Mouse (Mus musculus) cerebellum, adult (tissue): ENCODE measurements around the gene Ap3m1.

Source experiments
- ATAC-seq: cut with Nextera tagmentation; 2 replicates; pipeline ENCODE4 v1.9.2; 2017; ENCODE audit warnings: mild to moderate bottlenecking, moderate library complexity, mixed read lengths; ENCODE audit not compliant: insufficient number of reproducible peaks, low FRiP score, low TSS enrichment

Gene Ap3m1

DNA sequence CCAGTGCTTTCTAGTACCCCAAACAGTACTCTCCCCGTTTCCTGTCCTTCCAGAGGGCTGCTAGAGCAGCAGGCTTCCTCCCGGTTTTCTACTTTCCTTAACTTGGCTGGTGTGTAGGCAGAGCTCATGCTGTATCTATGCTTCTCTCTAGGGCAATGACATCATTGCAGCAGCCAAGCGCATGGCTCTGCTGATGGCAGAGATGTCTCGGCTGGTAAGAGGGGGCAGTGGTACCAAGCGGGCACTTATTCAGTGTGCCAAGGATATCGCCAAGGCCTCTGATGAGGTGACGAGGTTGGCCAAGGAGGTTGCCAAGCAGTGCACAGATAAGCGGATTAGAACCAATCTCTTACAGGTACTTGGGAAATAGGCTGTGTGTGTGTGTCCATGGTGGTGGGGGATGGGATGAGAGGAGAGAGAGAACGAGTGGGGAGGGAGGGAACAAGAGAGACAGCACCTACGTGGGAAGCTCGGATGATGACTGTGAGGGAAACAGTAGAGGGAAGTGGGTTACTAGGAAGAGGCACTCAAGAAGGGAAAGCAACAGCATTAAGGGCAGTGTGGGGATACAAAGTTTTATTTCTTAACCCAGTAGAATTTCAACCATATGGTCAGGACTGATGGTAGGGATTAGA, 23.2 kb downstream of the Ap3m1 start:
- no peak for ATAC-seq

DNA sequence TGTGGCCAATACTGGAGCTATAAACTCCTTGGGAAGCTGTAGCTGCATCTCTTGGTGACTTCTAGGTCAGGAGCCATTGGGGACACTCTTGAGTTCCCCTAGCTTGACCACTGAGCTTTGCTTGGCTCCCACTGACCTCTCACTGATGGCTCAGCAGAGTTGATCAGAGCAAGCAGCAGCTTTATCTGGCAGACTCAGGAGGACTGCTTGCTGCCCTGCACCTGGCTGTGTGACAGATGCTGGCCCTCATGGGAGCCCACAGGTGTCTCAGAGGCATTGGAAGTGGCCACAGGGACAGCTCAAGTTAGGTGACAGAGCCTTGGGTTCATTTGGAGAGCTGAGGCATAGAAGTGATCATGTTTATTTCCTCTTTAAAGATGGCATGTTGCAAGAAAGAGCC, 24.8 kb downstream of the Ap3m1 start:
- ATAC-seq: no peak

DNA sequence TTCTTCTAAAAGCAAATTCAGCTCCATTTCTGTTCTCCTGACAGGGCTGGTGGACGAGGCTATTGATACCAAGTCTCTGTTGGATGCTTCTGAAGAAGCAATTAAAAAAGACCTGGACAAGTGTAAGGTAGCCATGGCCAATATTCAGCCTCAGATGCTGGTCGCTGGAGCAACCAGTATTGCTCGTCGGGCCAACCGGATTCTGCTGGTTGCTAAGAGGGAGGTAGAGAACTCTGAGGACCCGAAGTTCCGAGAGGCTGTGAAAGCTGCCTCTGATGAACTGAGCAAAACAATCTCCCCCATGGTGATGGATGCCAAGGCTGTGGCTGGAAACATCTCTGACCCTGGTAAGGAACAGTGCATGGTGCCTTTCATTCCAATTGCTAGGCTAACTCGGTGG, 31.9 kb downstream of the Ap3m1 start:
- ATAC-seq: no peak

DNA sequence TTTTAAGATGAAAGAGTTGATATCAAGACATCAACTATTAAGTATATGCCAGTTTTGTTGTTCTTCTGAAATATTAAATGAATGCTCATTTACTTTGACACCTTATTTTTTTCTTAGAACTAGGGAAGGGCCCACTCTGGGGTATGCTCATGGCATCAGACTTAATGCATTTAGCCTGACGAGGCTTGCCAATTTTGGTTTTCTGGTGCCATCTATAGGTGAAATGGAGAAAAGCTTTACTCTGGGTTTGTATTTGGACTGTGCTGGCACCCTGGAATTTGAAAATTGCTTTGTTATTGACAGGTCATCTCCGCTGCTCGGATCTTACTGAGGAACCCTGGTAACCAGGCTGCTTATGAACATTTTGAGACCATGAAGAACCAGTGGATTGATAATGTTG, 33.3 kb downstream of the Ap3m1 start:
- ATAC-seq: 0 out of 2 replicates have a peak, but pooled peaks have one; percentile 56

DNA sequence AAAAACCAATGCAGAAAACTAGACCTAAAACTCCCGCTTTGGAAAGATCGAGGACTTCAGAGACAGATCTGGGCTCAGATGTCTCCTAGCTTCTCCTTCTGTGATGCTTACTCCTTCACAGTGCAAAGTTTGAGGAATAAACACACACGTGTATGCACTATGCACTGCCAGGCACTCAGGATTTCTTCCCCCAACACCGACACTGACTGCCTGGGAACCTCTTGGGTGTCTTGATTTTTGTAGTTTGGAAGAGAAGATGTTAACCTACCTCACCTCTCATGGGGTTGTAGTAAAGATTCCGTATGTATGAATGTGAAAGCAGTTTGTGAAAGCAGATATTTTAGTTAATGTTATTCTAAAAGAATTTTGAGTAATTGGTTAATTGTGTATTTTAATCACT, 34.4 kb downstream of the Ap3m1 start:
- ATAC-seq: no peak

DNA sequence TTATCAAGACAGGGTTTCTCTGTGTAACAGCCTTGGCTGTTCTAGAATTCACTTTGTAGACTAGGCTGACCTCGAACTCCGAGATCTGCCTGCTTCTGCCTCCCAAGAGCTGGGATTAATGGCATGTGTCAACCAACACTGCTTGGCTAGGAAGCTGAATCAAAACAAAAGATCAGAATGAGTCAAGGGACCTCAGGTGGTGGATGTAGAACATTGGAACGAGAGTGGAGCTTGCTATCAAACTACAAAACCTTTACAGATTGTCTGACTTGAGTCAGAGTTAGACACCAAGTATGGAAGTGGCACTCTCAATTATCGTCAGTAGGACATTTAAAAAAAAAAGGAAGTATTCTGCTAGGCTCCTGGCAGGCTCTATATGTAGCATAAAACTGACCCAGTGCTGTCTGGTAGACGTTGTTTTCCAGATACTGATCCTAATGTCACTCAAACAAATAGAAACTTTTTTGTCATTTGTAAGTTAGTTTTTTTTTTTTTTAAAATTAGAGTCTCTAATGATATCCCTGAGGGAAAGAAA, 38.4 kb downstream of the Ap3m1 start:
- ATAC-seq: no peak

DNA sequence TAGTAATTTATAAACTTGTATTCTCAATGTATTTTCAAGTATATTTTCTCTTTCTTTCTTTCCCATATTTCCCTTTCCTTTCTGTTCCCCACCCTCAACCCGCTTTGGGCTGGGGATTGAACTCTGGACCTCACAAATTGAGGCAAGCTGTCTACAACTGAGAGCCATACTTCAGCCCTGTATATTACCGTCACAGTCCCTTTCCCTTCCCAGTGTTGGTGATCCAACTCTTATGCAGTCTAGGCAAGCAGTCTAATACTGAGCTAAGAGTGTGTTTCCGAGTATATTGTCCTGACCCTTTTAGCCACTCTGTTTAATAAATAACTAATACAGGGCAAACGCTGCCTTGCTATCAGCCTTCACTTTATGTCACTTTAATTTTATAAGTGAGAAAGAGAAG, 52.7 kb downstream of the Ap3m1 start:
- ATAC-seq: no peak

DNA sequence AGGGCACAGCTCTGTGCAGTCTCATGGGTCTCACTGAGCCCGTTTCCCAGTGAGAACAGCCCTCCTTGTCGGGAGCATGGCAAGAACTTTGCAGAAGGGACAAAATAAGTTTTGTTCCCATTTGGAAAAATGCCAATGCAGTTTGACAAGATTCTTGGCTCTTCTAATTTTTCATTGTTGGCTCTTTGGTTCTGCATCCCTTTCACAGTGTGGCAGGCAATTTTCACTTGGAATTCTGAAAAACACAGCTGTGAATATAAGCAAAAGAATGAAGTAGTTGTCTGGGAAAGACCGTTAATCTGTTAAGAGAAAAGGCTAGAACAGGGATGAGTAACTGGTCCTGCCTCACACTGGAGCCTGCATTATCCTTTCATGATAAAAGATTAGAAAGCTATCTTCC, 54.8 kb downstream of the Ap3m1 start:
- ATAC-seq: no peak; the same call in 1 of the 2 replicates

DNA sequence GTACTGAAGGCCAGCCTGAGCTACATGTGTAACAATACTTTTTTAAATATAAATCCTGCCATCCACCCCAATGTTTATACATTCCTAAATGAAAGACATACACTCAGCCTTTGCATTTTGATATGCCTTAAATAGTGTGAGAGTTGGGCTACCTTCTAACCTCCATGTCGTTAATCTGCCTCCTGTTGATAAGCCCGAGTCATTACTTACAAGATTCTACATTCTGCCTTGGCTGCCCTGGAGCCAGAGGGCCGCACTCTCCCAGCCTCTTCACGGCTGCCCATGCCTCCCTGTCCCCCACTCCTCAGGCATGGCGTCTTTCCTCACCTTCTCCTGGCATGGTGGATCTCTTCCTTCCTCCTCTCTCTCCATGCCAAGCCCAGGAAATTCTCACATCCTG, 55.9 kb downstream of the Ap3m1 start:
- no peak for ATAC-seq

DNA sequence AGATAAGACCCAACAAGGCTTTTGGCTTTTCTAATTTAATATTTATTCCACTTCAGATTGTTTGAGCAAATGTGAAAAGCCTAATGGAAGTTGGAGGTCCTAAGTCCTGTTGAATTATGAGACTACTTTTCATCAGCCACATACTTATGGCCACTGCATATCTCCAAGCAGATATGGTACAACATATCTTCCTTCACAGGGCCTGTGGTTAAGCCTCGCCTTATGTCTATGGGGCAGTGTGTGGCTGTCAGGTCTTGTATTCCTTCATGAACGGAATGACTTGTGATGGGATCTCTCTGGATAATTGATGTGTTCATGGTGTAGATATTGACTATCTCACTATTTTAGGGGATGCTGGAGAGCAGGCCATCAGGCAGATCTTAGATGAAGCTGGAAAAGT, 56.8 kb downstream of the Ap3m1 start:
- ATAC-seq: no peak

DNA sequence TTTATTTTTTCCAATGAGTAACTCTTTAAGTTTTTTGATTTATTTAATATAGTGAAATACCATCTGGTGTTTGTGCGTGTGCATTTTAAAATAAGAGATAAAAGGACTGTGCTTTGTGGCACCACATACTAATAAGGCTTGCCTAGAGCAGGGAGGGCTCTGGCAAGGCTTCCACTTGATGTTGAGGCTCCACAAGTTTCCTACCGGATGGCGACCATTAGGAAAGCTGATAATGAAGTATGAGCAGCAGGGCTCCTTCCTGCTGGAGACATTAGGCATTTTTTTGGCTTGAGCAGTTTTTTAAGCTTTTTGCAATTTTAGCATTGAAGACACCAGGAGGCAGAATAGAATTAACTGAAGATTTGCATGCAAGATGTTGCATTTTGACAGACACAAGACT, 57.8 kb downstream of the Ap3m1 start:
- ATAC-seq: no peak

DNA sequence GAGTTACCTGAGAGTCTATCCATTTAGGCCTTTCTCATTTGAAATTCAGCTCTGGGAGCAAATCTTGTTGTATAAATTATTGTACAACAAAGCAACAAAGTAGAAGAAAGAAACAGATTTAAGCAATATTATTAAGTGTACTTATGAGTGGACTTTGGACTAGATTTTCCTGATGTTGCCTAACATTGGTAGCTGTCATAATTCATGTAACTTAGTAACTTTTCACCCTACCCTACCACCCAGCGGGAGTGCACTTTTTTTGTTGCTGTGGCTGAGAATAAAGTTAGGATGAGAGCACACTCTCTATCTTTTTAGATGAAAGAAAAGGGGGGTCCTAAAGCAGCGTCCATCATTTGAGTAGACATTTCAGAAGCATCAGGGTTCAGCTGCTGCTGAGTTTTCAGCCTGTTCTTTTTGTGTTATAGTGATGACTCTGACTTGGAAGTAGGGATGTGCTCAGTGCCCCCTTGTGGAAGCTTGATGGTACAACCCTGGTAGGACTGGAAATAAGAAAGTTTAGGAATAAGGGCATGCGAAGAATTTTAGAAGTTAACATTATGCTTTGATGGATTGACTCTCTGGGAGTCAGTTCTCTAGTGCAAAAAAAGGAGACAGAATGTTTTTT, 59.1 kb downstream of the Ap3m1 start:
- 0 out of 2 replicates have a peak, but pooled peaks have one; percentile 45 for ATAC-seq

DNA sequence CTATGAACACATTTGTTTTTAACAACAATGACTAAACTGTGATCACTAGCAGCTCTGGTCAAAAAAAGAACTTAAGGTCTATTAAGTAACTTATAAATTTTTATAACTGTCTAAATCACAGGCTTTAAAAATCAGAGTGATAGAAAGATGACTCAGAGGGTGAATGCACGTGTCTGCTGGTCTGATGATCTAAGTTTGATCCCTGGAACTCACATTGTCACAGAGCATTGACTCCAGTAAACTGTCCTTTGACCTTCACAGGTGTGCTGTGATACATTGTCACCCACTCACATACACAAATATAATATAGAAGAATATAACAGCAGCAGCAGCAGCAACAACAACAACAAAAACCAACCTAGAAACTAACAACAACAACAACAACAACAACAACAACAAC, 60.8 kb downstream of the Ap3m1 start:
- ATAC-seq: no peak

DNA sequence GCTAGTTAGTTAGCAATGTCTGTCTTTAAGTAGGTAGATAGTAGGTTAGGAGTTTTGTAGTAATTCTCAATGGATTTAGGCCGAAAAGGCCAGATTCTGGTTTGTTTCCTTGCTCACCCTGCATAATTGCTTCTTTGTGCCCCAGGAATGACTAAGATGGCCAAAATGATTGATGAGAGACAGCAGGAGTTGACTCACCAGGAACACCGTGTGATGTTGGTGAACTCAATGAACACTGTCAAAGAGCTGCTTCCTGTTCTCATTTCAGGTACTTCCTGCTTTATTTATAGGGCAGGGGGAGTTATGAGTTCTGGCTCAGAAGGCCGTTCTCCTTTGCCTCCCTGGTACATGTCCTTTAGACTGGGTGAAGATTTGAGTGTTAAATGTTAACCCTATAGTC, 66.8 kb downstream of the Ap3m1 start:
- ATAC-seq: no peak

DNA sequence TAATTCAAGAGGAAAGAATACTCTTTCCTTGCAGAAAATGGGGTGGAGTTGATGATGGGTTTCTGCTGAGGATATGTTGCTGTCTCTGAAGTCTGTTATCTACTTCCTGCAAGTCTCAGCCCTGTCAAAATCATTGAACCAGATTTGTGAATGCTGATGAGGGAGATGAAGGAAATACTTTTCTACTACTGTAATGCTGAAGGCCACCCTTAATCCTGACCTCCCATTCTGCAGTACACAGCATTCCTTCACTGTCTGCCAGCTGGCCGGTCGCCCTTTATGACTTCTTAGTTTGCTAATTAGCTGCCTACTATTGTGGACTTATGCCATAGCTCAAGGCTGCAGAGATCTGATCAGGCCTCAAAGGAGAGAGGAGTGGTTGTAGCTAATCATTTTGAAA, 68.5 kb downstream of the Ap3m1 start:
- no peak for ATAC-seq
